Mouse (Mus musculus) A20 (cell line): ENCODE measurements around the gene Wdhd1.

ENCODE experiments used
- DNase-seq: peaks from one replicate; pipeline ENCODE4 v3.0.0-alpha.2; 2011; ENCODE audit warnings: low read depth, low spot score

The Wdhd1 gene

DNA sequence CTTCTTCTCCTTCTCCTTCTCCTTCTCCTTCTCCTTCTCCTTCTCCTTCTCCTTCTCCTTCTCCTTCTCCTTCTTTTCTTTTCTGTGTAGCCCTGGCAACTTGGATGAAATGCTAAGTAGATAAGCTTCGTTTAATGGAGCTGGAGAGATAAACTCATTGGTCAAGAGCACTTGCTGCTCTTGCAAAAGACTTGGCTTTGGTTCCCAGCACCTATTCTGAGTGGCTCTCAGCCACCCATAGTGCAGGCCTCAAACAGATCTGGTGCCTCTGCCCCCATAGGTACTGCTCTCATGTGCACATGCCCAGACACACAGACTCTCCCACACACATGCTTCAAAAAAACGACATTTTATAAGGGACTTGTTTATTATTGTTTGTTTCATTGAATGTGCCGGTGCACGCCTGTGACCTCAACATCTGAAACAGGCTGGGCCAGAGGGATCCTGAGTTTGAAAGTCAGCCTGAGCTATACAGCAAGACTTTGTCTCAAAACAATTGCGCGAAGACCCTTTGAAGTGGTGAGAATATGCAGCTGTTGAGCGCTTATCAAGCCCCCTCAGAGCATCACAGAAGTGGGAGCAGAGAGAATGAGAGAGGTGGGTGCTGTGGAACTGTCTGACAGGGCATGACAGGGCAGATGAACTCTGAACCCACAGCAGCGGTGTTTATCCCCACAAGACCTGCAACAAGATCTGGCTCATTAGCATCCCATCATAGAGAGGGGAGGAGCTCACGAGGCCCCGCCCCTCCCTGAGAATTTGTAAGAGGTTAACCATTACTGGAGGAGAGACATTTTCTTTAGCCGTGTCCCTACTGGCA lies 53.8 kb downstream of the Wdhd1 start:
- DNase-seq, result no peak

DNA sequence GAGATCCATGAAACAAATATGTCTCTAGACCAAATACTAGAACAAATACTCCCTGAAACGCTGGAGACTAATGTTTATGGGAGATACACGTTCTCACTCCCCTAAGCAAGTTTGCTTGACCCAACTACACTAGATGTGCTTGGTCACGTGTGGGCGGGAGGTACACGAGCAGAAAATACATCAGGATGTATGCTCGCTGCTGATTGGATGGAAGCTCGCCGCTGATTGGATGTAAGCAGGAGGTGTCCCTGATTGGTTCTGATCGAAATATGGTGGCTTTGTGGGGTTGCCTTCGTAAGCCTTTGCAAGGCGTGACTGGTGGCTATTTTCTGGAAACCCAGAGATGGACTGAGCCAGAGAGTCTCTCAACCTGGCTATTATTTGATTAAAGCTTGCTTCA lies 55.1 kb downstream of the Wdhd1 start:
- no peak for DNase-seq

DNA sequence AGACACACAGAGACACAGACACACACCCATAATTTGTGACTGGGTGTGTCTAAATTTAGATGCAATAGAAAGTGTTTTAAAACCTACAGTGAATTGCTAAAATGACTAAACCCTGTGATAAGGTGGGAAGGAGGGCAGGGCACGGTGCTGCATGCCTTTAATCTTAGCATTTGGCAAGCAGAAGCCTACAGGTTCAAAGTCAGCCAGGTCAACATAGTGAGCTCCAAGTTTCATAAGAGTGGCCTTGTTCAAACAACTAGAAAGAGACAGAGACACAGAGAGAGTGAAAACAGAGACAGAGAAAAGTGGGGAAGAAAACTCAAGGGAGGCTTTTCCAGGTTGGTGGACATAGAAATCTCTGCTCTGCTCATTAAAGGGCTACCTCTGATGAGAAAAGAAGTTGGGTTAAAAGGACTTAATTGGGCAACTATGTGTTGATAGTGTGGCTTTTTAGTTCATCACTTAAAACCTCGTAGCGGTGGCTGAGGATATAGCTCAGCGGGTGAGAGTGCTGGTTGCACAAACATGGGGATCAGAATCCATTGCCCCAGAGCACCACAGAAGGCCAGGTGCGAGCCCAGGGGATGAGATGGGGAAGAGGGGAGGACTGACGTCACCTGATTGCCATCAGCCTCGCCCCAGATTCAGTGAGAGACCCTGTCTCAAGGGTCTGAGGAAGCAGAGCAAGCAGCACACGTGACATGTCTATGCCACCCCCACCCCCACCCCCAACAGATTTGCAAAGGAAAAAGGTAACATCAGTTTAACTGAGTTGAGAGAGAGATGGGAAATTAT lies 56.2 kb downstream of the Wdhd1 start:
- no peak for DNase-seq

DNA sequence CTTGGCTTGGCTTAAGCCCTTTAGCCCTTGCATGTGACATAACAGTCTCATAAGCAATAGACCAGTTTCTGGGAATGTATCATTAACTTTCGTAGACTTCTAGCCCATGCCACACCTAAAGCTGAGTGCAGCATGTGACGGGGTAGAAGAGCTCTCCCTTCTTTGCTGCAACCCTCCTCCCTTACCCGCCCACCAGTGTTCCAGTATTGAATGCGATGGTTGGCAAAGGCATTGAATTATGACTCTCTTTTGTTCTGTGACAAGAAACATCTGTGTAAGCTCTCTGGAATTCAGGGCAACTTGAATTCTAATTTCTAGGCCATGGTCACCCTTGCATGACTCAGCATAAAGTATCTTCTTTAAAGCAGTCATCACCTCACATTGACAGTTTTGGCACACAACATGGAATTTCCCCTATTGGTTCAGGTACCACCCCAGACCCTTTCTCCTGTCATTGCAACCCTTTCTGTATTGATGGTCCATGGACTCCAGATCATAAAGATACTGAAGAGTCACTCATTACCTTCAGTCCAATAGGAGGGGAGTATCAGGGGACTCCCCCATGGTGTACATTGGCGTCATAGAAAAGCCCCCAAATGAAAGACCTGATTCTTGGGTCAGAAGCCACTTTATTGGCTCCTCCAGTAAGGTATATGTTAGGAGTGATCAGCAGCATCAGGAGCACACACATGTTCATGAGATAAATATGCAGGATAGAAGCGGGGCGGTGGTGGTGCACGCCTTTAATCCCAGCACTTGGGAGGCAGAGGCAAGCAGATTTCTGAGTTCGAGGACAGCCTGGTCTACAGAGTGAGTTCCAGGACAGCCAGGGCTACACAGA lies 57.7 kb downstream of the Wdhd1 start:
- no peak for DNase-seq

DNA sequence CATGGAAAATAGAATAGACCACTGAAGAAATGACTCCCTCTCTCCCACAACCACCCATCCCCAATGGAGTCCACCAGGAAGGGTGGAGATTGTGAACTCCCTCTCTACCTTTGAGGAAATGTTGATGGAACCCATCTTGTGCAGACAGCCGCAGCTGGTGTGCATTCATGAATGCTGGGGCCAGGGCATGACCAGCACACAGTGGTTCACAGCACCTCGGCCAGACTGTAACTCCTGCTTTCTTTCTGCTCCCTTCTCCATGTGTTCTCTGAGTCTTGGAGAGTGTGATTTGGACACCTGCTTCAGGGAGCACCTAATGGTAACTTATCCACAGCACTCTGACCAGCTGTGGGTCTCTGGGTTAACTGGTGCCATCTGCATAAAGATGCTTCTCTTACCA lies 60.1 kb downstream of the Wdhd1 start:
- DNase-seq, result no peak

DNA sequence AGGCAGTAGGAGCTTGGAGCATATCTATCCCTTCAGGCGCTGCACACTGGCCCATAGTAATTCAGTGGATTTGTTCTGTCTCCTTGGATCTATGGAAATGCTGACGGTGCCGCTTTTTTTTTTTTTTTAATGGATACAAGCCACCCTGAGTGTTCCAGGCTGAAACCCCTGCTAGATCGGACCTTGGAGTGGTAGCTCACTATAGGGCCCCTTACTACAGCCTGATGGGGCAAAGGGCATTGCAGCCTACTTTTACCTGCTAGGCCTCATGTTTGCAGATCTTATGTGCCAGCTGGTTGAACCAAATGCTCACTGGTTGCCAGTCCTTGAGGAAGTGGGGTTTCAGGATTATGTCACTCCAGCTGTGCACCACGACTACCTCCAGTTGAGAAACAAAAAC lies 62.3 kb downstream of the Wdhd1 start:
- no peak for DNase-seq

DNA sequence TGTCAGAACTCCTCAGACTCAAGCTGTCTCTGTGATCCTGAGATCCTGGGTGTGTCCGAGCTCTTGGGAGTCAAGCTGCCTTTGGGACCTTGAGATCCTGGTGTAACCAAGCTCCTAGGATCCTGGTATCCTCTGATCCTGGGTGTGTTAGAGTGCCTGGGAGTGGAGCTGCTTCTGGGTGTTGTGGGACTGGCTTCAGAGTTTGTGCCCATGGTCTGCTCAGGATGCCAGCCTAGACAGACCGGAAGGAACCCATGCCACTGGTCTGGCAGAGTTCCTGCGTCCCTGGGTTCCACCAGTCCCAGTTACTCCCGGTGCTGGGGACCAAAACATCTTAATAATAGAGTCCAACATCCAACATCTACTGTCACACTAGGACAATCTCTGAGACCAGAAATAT lies 63.4 kb downstream of the Wdhd1 start:
- no peak for DNase-seq

DNA sequence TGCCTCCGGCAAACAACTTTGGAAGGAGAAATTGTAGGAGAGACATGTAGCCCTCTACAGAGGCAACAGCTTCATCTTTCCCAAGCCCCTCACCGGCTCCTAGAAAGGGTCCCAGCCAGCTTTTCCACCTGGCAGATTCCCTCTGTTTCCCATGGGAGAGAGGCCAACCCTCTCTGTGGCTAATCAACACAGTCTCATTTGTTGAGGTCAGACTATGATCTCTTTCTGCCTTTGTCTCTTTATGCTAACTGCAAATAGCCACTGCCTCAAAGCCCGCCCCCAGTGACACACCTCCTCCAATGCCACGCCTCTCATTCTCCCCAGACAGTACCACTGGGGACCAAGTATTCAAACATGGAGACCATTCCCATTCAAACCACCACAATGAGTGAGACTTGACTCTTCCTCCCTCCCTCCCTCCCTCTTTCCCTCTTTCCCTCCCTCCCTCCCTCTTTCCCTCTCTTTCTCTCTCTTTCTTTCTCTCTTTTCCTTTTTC lies 66.9 kb downstream of the Wdhd1 start:
- DNase-seq, result no peak

DNA sequence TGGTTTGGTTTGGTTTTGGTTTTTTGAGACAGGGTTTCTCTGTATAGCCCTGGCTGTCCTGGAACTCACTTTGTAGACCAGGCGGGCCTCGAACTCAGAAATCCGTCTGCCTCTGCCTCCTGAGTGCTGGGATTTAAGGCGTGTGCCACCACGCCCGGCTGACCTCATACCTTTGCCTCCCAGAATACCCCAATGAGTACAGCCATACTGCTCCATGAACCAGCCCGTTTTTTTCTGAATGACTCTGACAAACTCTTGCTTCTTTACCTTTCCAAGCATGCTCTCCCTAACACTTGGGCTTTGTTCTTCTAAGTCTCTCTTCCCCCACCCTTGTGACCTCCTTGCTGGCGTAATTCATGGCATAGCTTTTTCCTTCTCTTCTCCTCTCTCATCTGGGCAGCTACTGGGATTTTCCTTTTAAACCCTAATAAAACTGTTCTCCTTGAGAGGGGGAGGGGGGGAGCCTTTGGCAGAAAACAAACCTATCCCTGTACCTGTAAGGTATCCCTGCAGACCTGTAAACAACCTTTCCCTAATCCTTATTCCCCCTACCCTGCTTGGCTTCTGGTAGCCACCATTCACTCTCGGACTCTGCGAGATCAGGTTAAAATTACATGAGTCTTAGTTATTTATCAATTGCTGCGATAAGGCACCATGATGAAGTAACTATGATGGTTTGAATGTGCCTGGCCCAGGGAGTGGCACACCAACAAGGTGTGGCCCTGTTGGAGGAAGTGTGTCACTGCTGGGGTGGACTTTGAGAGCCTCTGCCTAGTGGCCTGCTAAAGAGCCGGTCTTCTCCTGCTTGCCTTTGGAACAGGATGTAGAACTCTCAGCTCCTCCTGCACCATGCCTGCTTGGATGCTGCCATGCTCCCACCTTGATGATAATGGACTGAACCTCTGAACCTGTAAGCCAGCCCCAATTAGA lies 67.8 kb downstream of the Wdhd1 start:
- no peak for DNase-seq

DNA sequence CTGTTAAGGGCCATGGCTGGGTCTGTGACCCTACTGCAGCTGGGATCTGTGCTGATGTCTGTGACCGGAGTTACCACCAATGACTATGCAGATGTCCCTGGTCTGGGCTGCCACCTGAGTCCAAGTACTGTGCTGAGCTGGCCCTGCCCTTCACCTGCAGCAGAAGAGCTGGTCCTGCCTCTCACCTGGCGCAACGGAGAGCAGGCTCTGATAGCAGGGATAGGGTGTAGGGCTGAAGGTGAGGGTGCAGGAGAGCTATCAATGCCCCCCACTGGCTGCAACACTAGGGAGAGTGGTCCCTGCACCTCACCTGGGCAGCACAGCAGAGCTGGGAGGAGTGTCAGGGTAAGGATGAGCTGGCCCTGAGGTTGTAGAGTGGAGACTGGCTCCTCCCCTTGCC lies 70.1 kb downstream of the Wdhd1 start:
- DNase-seq, result no peak

DNA sequence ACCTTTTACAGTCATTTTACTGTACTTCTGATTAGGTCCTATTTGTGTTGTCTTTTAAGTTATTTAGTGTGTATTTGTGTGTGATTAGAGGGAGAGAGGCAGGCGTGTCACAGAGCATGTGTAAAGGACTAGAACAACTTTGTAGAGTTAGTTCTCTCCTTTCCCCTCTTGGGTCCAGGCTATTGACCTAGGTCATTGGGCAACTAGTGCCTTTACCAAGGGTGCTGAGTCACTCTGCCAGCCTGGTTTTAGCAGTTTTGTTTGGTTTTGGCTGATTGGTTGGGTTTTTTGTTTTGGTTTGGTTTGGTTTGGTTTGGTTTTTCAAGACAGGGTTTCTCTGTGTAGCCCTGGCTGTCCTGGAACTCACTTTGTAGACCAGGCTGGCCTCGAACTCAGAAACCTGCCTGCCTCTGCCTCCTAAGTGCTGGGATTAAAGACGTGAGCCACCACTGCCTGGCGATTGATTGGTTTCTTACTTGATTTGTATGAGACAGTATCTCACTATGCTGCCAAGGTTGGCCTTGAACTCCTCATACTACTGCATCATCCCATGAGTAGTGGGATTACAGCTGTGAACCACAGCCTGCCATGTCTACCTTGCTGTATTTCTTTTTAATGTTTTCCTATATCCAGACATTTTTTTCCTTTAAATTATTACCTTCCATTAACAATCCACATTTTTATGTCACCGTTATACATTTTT lies 71.2 kb downstream of the Wdhd1 start:
- no peak for DNase-seq

DNA sequence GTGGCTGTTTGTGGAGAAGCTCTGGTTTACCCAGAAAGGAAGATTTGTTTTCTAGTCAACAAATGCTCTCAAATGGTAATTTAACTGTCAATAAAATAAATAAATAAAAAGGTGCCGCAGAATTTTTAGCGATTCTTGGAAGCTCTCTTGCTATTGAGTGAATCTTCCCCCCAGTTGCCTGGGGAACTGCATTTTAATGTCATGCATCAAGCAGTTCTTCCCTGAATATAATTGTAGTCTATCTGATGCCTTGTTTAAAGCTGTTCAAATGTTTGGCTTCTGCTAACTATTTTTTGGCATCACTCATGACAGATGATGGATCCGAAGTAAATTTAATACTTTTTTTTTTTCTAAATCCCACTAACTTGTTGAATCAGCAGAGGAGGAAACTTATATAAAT lies 79.3 kb downstream of the Wdhd1 start:
- DNase-seq, result no peak

DNA sequence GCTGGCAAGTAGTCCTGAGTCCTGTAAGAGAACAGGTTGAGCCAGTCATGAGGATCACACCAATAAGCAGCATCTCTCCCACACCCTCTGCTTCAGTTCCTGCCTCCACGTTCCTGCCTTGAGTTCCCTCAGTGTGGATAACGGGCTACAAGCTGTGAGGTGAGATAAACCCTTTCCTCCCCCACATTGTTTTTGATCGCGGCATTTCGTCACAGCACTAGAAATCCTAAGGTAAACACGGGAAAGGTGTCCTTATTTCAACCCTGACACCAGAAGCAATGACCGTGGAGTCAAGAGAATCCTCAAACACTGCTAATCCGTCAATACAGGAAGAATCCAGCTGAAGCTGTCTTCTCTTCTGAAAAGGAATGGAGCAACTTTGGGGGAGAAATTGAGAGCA lies 79.9 kb downstream of the Wdhd1 start:
- no peak for DNase-seq

DNA sequence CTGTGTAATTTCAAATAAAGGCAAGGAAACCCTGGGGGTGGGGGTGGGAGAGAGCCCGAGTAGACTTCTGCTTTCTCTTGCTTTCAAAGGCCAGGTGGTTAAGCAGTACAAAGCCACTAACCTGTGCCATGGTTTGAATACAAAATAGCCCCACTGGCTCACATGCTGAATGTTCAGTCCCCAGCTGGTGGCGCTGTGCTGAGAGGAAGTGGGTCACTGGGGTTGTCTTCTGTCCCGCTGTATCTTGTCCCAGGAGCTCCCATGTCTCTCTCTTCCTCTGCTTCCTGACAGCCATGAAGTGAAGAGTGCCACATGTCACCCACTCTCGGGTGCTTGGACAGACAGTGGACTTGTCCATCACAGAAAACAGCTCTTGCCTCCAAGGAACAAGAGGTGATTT lies 82.6 kb downstream of the Wdhd1 start:
- peak; percentile 88 for DNase-seq

DNA sequence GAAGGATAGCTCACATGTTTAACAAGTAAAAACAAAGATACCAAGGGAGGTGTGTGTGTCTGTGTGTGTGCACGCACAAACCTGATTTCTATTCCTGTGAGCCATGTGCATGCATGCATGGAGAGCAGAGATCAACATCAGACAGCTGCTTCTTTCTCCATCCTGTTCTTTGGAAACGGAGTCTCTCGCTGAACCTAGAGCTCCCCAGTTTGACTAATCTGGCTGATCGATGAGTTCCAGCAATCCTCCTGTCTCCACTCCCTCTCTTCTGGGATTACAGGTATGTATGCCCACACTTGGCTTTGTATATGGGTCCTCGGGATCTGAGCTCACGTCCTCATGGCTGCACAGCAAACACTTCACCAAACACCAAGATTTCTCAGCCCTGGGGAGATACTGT lies 83.2 kb downstream of the Wdhd1 start:
- DNase-seq, result peak; percentile 67

DNA sequence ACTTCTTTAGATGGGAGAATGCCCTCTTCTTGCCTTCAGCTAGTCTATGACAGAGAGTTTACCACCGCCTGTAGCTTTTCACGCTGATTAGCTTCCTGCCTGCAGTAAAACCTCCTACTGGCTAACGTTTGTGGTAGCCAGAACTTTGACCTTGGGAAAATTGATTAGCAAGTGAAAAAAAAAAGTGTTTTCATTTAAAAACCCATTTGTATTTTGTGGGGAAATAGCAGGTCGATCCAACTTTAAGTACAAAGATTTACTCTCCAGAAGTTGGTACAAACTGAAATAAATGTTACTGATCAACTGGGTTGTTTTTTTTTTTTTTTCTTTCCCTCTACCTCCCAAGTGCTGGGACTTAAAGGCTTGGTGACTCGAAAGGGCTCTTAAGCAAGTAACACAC lies 84.8 kb downstream of the Wdhd1 start:
- DNase-seq, result no peak
